Mouse (Mus musculus) E14TG2a.4 (cell line): ENCODE measurements around the gene Gpr37.

Experiments
- CTCF ChIP-seq: conservative IDR thresholded peaks from 2 replicates; pipeline ENCODE4 v1.5.1; 2014; ENCODE audit warnings: low read length
- POU5F1 ChIP-seq: IDR thresholded peaks from 2 replicates; pipeline ENCODE4 v1.6.1; 2014; ENCODE audit warnings: low read length, borderline replicate concordance

GRCm38 (mm10) chr6:25699956-25700355 is 9.4 kb upstream of the Gpr37 start:
- TF ChIP-seq CTCF, result no peak
- TF ChIP-seq POU5F1, result no peak
